Mouse (Mus musculus) cerebellum, postnatal 10 days (tissue): Measurements from ENCODE around the gene Ermp1.
A peak's percentile ranks its signal among the peaks of the same experiment; 100 is the strongest.
"Not testable (repeated sequence)": the region's sequence is repeated elsewhere in the genome, so short reads cannot be mapped to it uniquely, and the experiment has no call there.

ENCODE experiments used
- DNase-seq, 2 experiments: peaks; one replicate each; pipeline ENCODE4 v3.0.0; 2021; ENCODE audit warnings: mixed read lengths in 2 of 2

The Ermp1 gene

DNA sequence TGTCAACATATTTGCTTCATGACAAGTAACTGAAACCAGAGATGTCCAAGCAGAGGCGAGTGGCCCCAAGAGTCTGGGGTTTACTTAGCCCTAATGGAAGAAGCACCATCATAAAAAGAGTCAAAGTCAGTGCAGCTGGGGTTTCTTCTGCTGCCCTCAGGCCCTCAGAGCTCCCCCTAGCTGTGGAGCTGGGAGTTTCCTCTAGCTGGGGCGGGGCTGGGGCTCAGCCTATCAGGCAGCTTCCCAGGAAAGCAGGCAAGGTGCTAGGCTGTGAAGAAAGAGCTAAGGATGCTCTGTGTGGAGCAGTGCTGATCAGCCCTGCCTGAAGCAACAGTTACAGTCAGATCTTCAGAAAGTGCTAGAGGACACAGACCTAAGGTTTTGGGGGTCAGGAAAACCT, 51.2 kb downstream of the Ermp1 start:
- DNase-seq = no peak

DNA sequence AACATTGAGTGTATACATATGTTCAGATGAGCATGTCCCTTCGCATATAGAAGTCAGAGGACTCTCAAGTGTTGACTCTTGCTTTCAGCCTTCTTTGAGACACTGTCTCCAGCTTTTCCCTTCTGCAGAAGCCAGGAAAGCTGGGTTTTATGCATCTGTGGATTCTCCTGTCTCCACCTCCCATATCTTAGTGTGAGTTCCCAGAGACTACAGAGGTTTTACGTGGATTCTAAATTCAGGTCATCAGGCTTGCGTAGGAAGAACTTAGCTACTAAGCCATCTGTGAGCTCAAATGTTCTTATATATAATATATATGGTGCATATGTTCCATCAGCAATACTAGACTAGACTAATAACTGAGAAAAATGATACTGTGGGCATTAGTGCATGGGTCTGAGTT, 51.9 kb downstream of the Ermp1 start:
- no peak for DNase-seq

- DNase-seq = not testable (repeated sequence)
Observed at GRCm38 (mm10) chr19:29593783-29594182, 54.4 kb downstream of the Ermp1 start.

GRCm38 (mm10) chr19:29583734-29584133, 64.5 kb downstream of the Ermp1 start:
- no peak for DNase-seq

GRCm38 (mm10) chr19:29582439-29582838, 65.8 kb downstream of the Ermp1 start:
- no peak for DNase-seq

DNA sequence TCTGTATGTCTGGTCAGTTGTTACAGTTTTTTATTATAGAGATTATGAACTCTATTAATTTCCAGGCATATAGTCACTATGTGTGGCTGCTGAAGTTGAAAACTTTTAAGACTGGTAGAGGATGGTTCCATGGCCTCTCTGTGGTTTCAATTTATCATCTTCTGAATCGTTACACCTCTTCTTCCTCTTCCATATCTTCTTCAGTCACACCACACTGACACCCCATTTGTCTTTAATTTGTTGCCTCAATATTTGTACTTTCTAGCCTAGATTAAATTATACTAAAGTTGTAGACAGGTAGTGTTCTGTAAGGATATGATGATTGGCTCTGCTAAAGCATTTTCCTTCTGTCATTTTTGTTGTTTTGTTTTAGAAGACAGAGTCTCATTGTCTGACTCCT, 81.7 kb downstream of the Ermp1 start:
- DNase-seq = no peak

DNA sequence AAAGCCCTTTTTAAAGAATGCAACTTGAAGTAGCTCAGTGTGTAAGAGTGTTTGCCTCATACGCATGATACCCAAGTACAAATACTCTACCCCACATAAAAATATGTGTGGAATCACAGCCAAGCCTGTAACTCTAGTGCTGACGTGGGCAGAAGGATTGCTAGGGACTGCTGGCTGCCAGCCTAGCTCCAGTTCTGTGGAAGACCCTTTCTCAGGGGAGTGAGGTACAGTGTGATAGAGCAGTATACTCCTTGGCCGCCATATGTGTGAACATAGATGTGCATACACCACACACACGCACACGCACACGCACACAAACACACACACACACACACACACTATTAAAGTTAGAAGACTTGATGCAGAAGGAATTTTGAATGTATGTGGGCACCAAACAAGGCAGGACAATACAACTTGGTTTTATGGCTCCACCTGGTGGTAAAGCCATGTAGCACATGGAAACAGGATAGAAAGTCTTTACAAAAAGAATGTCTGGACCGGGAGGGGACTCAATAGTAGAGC, 84.9 kb downstream of the Ermp1 start:
- peak; percentile 70 to 77 for DNase-seq

DNA sequence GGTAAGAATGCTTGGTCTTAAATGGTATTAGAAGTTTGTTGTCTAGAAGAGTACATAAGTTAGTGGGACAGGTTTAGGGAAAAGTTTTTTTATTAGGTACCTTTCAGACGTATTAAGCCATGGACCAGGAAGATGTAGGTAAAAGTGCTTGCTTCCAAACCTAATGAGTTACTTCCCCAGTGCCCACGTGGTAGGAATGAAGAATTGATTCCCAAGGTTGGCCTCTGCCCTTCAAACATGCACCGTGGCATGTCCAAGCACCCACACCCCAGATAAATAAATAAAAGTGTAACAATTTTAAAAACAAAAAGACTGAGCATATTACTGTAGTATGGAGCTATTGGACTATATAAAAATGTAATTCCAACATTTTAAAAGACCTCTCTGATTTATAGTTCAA, 85.6 kb downstream of the Ermp1 start:
- DNase-seq = no peak

DNA sequence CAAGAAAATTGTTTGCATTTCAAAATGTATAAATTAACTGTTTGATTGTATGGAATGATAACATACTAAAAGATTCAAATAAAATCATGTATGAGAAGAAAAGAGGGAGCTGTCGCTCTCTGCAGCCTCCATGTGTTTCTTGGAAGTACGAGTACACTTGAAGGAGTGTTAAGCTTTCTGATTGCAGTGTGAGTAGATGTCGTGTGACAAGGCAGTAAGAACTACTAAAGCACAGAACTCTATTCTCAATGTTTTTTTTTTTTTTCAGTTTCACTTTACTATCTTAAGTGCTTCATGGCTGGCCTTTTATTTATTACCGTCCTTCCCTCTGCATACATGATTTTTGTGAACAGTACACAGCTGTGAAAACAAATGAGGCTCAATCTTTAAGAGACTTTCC, 86.0 kb downstream of the Ermp1 start:
- DNase-seq = no peak
